Mouse (Mus musculus) testis, postnatal 10 days (tissue): ENCODE data around the gene Zfp831.
A peak's percentile ranks its signal among the peaks of the same experiment; 100 is the strongest.

ENCODE experiments used
- DNase-seq: peaks from one replicate; pipeline ENCODE4 v3.0.0; 2021; ENCODE audit warnings: low spot score

Zfp831 gene

GRCm38 (mm10) chr2:174652864-174653263, 9.5 kb downstream of the Zfp831 start:
- no peak for DNase-seq

- no peak for DNase-seq
Measured at GRCm38 (mm10) chr2:174655341-174655740, 12.0 kb downstream of the Zfp831 start.

- no peak for DNase-seq
Measured at GRCm38 (mm10) chr2:174658229-174658844, 15.0 kb downstream of the Zfp831 start.

GRCm38 (mm10) chr2:174659874-174660273, 16.5 kb downstream of the Zfp831 start:
- no peak for DNase-seq

- DNase-seq = no peak
Measured at GRCm38 (mm10) chr2:174660321-174660720, 17.0 kb downstream of the Zfp831 start.

- DNase-seq = no peak
Measured at GRCm38 (mm10) chr2:174661436-174662171, 18.3 kb downstream of the Zfp831 start.

DNA sequence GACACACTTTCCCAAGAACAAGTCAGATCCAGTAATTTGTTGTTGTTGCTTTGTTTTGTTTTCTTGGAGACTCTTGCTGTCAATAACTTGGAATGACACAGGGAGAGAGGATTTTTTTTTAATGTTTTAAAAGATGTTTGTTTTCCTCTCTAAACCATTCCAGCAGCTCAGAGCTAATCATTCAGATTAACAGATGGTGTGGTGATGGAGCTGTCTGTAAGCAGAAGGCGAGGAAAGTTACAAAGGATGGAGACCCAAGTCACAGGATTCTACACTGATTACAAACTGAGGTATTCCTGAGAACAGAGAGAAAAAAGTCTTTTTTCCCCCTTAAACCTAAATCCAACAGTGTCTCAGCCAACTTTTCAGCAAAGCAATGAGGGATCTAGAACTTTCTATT, 19.3 kb downstream of the Zfp831 start:
- no peak for DNase-seq

GRCm38 (mm10) chr2:174665404-174665803, 22.1 kb downstream of the Zfp831 start:
- no peak for DNase-seq

- no peak for DNase-seq
Measured at GRCm38 (mm10) chr2:174668806-174669205, 25.5 kb downstream of the Zfp831 start.

GRCm38 (mm10) chr2:174672506-174673190, 29.3 kb downstream of the Zfp831 start:
- DNase-seq = peak; percentile 52

DNA sequence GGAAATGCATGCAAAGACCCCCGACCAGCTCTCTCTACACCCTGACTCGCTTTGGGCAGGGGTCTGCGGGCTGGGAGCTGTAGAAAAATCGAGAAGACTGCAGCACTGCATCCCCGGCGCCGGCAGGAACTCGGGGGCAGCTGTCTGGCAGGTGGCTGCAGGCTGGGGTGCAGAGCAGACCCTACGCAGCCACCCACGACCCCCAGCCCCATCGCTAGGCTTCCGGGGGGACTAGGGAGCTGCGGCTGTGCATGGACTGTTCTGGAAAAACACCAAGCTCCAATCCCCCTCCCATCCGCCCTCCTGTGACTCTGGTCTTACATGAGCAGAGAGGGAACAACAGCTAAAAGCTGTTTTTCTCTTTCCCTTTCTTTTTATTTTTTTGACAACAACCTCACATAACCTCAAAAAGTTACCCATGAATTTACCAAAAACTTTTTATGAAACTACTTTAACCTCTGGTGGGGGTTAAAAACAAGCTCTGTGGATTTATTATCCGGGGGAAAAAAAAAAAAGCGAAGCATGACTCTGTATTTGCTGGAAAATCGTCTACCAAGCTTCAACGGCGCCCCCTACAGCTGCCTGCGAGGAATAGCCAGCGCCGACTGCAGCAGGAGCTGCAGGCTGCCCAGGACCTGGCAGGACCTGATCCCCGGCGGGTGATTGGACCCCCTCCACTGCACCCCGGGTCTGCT, 30.4 kb downstream of the Zfp831 start:
- peak; percentile 94 for DNase-seq

DNA sequence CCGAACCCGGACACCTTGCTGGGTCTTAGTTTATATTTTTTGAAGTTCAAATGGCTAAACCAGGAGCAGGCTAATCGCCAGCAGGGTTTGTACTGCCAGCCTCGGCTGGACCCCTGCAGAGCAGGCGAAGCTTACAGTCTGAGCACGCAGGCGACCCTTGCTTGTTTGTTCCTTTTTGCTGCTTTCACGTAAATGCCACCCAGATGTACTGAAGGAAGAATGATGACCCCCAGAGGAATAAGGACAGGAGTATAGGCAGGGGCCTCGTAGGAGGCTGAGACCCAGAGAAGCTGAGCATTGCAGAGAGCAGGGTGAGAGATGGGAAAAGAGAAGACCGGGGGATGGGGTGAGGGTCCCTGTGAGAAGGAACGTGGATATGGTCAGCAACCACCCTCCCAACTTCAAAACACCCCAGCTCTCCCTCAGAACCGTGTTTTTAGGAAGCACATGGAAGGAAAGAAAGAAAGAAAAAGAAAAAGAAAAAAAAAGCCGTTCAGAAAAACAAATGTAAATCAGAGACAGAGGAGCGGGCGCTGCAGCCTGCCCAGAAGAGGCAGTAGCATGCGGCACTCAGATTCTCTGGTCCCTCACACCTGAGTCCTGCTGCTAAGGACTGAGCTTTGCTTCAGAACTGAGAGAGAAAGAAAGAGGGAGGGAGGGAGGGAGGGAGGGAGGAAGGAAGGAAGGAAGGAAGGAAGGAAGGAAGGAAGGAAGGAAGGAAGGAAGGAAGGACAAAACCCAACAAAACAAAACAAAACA, 31.1 kb downstream of the Zfp831 start:
- no peak for DNase-seq

GRCm38 (mm10) chr2:174675642-174676041, 32.3 kb downstream of the Zfp831 start:
- DNase-seq = peak; percentile 87

GRCm38 (mm10) chr2:174701351-174701750, 58.0 kb downstream of the Zfp831 start:
- DNase-seq = no peak

DNA sequence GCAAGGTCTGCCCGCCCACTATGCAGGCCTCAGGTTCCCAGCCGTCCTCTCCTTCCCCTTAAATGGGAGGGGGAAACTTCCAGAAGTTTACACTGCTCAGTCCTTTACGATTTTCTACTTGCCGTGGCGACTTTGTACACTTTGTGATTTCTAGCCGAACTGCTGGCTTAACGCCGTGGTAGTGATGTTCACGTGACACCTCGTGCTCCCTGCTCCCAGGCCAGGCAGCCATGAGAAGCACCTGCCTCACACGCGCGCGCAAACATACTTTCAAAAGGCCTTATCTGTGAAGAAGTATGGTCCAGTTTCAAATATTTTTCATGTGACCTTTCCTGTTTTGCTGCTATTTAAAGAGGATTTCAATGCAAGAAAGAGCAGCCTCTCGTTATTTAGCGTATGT, 63.8 kb downstream of the Zfp831 start:
- no peak for DNase-seq

DNA sequence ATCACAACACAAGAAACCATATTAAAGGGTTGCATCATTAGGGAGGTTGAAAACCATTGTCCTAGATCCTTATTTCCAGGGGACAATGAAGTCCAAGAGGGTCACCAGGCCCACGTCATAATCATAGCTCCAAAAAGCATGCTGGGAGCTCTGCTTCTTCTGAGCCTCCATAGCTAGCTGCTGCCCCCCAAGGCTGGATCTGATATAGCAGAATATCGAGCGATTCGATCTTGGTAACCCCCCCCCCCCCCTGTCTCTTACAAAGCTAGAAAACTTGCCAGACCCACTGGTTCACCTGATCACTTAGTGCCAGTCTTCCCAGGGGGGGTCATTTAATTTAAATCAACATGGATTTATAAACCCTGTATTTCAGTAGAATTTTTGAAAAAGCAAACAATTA, 65.3 kb downstream of the Zfp831 start:
- no peak for DNase-seq

GRCm38 (mm10) chr2:174710185-174710584, 66.9 kb downstream of the Zfp831 start:
- DNase-seq = no peak

DNA sequence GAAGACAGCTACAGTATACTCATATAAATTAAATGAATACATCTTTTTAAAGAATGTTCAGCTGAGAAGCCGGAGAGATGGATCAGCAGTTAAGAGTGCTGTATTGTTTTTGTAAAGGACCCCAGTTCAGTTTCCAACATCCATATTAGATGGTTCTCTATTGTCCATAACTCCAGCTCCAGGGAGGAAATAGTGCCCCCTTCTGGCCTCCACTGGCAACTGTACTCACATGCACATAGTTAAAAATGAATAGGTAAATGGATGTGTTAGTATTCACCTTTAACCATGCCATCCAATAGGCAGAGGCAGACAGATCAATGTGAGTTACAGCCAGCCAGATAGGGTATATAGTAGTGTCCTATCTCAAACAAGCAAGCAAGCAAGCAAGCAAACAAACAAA, 68.7 kb downstream of the Zfp831 start:
- DNase-seq = no peak

DNA sequence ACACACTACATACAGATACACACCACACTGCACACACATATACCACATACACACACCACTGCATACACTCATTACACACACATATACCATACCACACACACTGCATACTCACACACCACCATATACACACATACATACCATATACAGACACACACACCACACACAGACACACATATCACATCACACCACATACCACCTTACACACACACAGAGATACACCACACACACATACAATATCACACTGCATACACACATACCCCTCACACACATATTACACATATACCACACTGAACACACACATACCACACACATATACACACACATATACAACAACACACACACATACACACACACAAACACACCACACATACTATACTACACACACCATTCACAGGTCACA, 72.6 kb downstream of the Zfp831 start:
- DNase-seq = no peak

- no peak for DNase-seq
Measured at GRCm38 (mm10) chr2:174717857-174718256, 74.5 kb downstream of the Zfp831 start.

- DNase-seq = no peak
Measured at GRCm38 (mm10) chr2:174727114-174727823, 83.9 kb downstream of the Zfp831 start.
